Mouse (Mus musculus): Measurements from ENCODE around the gene Zfp454. TPM values are rescaled to one million over a fixed set of nuclear protein-coding genes. Genes with fewer than 3 reads are reported as not detected.
A peak's percentile ranks its signal among the peaks of the same experiment; 100 is the strongest.

Gene Zfp454
- total RNA-seq, 2 experiments from 2014 or later: 6.0 to 6.4 TPM

GRCm38 (mm10) chr11:50848520-50849137, 38.8 kb downstream of the Zfp454 start:
- intact Hi-C loops (cut with DNase I): no loop called here
- DNase-seq (ENCODE audit: extremely low spot score in 1 of 2, low spot score in 2 of 2): no peak

DNA sequence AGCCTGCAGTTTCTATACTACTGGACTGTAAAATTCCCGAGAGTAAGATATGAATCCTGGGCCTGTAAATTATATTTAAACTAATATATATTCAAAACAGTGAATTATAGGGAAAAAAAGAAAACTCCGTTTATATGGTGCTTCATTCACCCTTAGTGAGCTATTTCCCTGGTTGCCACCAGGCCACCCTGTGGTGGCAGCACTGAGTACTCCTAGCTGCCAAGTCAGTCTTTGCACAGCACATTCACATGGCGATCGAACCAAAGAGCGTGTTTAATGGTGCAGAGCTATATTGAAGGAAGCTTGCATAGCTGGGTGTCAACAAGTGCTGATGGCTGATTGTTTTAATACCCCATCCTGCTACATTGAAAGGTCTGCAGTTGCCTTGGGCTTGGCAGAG, 40.4 kb downstream of the Zfp454 start:
- no peak for DNase-seq (ENCODE audit: extremely low spot score in 1 of 2, low spot score in 2 of 2)

DNA sequence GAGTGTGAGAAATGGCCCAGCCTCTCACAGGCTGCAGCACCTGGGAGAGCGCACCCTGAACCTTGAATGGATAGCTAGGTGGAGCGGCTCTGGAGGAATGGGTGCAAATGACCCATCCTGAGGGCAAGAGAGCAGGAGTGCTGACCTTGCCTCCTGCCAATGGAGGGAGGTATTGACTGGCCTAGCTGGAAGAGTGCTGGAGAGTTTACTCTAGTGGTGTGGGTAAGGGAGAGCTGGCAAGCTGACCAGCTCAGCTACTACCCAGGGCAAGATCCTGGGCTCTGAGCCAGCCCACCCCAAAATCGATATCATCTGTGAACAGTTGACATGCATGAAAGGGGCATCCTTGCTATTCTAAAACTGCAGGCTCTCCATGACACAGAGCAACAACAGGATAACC, 41.5 kb downstream of the Zfp454 start:
- no peak for DNase-seq (ENCODE audit: extremely low spot score in 1 of 2, low spot score in 2 of 2)
- intact Hi-C loops (cut with DNase I): no loop called here

More for the DNA sequence above, 40.4 kb downstream of the Zfp454 start:
- intact Hi-C loops (cut with DNase I): no loop called here

DNA sequence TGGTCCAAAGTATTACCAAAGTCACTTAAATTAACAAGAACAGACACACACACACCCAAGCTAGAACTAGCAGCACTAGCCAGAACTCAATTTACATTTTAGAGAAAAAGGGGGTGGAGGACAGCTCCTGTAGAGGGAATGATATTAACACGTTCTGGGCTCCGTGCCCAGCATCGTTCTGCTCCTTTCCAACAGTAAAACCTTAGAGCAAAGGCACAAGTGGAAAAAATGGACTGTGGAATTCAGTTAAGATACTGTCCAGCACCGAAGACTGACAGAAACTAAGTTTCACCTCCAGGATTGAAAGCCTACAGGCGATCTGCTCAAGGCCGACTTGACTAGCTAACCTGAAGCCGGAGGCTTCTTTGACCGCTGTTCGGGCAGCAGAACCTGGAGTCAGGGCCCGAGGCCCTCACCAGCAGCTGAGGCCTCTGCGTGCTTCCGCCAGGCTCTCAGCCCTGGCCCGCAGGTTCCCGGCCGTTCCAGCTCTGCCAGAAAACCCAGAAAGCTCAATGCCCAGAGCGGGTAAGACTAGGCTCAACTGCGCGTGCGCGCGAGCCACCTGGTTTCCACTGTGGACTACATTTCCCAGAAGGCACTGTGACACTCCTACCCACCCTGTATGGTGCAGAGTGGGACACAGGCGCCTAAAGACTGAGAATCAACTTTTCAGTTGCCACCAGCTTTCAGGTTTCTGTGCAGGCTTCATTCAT, 46.3 kb downstream of the Zfp454 start, which contains the start of gene Zfp879:
Zfp879 (minus strand) TSS at position 530 of the 713 bp plus-strand sequence.
- intact Hi-C loops (cut with DNase I): no loop called here
- DNase-seq (ENCODE audit: extremely low spot score in 1 of 2, low spot score in 2 of 2): peak; percentile 93 to 94

- DNase-seq (ENCODE audit: extremely low spot score in 1 of 2, low spot score in 2 of 2): no peak
- intact Hi-C loops (cut with DNase I): no loop called here
Measured at GRCm38 (mm10) chr11:50835727-50836126, 51.7 kb downstream of the Zfp454 start.

- intact Hi-C loops (cut with DNase I): no loop called here
Measured at GRCm38 (mm10) chr11:50827010-50827953, 60.2 kb downstream of the Zfp454 start, which contains the start of gene Zfp354c. Gene Zfp354c (minus strand): TSS chr11:50827724.

GRCm38 (mm10) chr11:50826214-50826613, 61.2 kb downstream of the Zfp454 start:
- no peak for DNase-seq (ENCODE audit: extremely low spot score in 1 of 2, low spot score in 2 of 2)
- intact Hi-C loops (cut with DNase I): no loop called here

More at GRCm38 (mm10) chr11:50827010-50827953, 60.2 kb downstream of the Zfp454 start, which contains the start of gene Zfp354c:
- DNase-seq (ENCODE audit: extremely low spot score in 1 of 2, low spot score in 2 of 2): peak; percentile 90

Other genes with a start within 250 kb of the Zfp454 start
- 10 to 100 TPM; 63.3 to 63.8 TPM for gene Zfp354c, start 59.9 kb downstream of the Zfp454 start, total RNA-seq (2021)
- 1 to 10 TPM; 3.9 to 4.3 TPM for gene Zfp879, start 46.1 kb downstream of the Zfp454 start, total RNA-seq (2021)
- under 1 TPM in 1 of 2 experiments, not detected in 1; 0.08 TPM for gene Grm6, start 37.0 kb downstream of the Zfp454 start, total RNA-seq (2021)
- 10 to 100 TPM; 22.7 to 23.4 TPM for gene Zfp2, start 28.5 kb upstream of the Zfp454 start, total RNA-seq (2021)
- 1 to 10 TPM; 4.8 to 5.2 TPM for gene Zfp354b, start 44.0 kb upstream of the Zfp454 start, total RNA-seq (2021)
- not detected for gene 4933414I15Rik, start 56.1 kb upstream of the Zfp454 start, total RNA-seq (2021)
- gene Prop1, start 66.1 kb upstream of the Zfp454 start, total RNA-seq (2021): not detected
- not detected for gene Olfr1378, start 78.9 kb upstream of the Zfp454 start, total RNA-seq (2021)
- not detected for gene Olfr1377, start 94.3 kb upstream of the Zfp454 start, total RNA-seq (2021)
- not detected for gene Olfr51, start 115.9 kb upstream of the Zfp454 start, total RNA-seq (2021)
- gene Olfr54, start 126.6 kb upstream of the Zfp454 start, total RNA-seq (2021): not detected
- not detected for gene Olfr1375, start 160.5 kb upstream of the Zfp454 start, total RNA-seq (2021)
- gene Zfp354a, start 171.6 kb upstream of the Zfp454 start, total RNA-seq (2021): 10 to 100 TPM in 1 of 2 experiments, 1 to 10 TPM in 1; 9.7 to 10.6 TPM

All from left cerebral cortex, postnatal 10 days (tissue).